Mouse (Mus musculus) heart, adult 2 months (tissue): ENCODE data around the gene Mphosph8.

Source experiments
- CTCF ChIP-seq: fragments of 200-600 bp; IDR thresholded peaks from 2 replicates; pipeline ENCODE4 v1.8.1; 2022; ENCODE audit warnings: antibody characterized with exemption, mild to moderate bottlenecking, moderate library complexity
- EP300 ChIP-seq: fragments of 200-500 bp; IDR thresholded peaks from 2 replicates; pipeline ENCODE4 v1.6.1; 2011; ENCODE audit warnings: low read depth, low read length, control low read depth; ENCODE audit not compliant: insufficient read depth
- POLR2A ChIP-seq: fragments of 200-500 bp; IDR thresholded peaks from 2 replicates; pipeline ENCODE4 v1.6.1; 2011; ENCODE audit warnings: mild to moderate bottlenecking, low read depth, low read length, control low read depth; ENCODE audit not compliant: insufficient read depth

- TF ChIP-seq CTCF (no peak), POLR2A (no peak), EP300 (no peak)
Measured at GRCm38 (mm10) chr14:56628336-56628735, 39.7 kb upstream of the Mphosph8 start.
